Mouse (Mus musculus): ENCODE measurements around the gene Hoxc6. TPM values are rescaled to one million over a fixed set of nuclear protein-coding genes. Genes with fewer than 3 reads are reported as not detected.

Hoxc6 gene
- total RNA-seq, 1 experiment = 0.58 TPM

DNA sequence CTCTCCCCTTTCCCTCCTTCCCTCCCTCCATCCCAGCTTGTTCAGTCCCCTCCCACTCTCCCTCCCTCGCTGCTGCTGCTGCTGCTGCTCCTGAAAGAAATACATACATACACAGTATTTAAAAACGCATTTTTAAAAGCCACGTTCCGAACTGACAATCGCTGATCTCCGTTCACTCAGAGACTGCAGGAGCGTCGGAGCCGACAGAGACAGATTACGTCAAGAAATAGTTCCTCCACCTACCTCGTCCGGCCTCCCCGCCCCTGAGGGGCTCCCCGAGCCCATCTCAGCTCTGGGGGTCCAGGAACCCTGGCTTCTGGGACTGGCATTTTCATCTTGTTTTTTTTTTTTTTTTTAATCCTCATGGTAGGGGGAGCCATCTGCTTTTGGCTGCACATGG is 17.1 kb upstream of the Hoxc6 start:
- Histone ChIP-seq H3K9ac (ENCODE audit: insufficient read depth, low read depth, low read length, poor library complexity, severe bottlenecking) (no peak overlapping the region), H3K4me3 (ENCODE audit: insufficient read depth in 1 of 2, low read depth in 1 of 2, low read length in 2 of 2, poor library complexity in 1 of 2, severe bottlenecking in 1 of 2) (peak overlapping the region; percentile 8 to 60; a peak in 3 of 4 replicates)

DNA sequence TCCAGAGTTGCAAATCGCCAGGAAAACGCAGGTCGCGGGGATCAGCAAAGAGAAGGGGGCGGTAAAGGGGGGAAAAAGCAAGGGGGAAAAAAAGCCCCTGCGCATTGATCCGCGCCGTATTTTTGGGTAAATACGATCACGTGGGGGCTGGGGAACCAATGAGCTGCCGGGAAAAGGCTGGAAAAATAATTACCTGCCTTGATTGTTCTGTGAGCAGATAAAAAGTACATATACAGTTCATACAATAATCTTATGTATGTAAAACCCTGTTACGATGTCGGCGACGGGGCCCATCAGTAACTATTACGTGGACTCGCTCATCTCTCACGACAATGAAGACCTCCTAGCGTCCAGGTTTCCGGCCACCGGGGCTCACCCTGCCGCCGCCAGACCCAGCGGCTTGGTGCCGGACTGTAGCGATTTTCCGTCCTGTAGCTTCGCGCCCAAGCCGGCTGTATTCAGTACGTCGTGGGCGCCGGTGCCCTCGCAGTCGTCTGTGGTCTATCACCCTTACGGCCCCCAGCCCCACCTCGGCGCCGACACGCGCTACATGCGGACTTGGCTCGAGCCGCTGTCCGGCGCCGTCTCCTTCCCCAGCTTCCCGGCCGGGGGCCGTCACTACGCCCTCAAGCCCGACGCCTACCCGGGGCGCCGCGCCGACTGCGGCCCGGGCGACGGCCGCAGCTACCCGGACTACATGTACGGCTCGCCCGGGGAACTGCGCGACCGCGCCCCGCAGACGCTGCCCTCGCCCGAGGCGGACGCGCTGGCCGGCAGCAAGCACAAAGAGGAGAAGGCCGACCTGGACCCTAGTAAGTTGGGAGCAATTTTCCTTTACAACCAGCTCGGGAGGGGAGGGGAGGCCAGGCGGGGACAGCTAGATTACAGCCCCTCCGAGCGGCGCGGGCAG is 16.4 kb upstream of the Hoxc6 start:
- in situ Hi-C loops (cut with MboI; ENCODE audit: low sequenced_read_pairs in 2 of 2, unreplicated experiment in 2 of 2) = loop anchor here in 1 of 2 experiments (10.0 to 25.0 kb wide), 3 partner anchors 57 to 331 kb away; partner anchors contain the start of genes Gpr84 and Hoxc13
- no peak overlapping the region for H3K27ac ChIP-seq (ENCODE audit: insufficient read depth, low read depth, low read length, poor library complexity, severe bottlenecking)
- peak; percentile 73 for DNase-seq (ENCODE audit: low read depth, low spot score)

More for the DNA sequence above, 17.1 kb upstream of the Hoxc6 start:
- Histone ChIP-seq H3K4me1 (ENCODE audit: control insufficient read depth in 2 of 2, insufficient read depth in 2 of 2, low read length in 2 of 2, poor library complexity in 1 of 2) (peaks cover 0 to 4% of the 10 kb centered on the region in 2 experiments; a peak in 1 of 4 replicates), H3K9me3 (ENCODE audit: control insufficient read depth, insufficient read depth, low read depth, low read length) (no peaks in the 10 kb centered on the region), H3K36me3 (ENCODE audit: control insufficient read depth, insufficient read depth, low read length, poor library complexity, severe bottlenecking) (no peaks in the 10 kb centered on the region), H3K27ac (ENCODE audit: insufficient read depth, low read depth, low read length, poor library complexity, severe bottlenecking) (no peak overlapping the region)
- in situ Hi-C loops (cut with MboI; ENCODE audit: low sequenced_read_pairs in 2 of 2, unreplicated experiment in 2 of 2) = loop anchor here in 1 of 2 experiments (10.0 to 25.0 kb wide), 3 partner anchors 56 to 331 kb away; partner anchors contain the start of genes Gpr84 and Hoxc13
- TF ChIP-seq CHD2 (IDR thresholded peaks at IDR 0.05; ENCODE audit: low read depth, low read length) (no peak), ZNF384 (IDR thresholded peaks at IDR 0.05; ENCODE audit: low read depth, low read length) (no peak), HCFC1 (IDR thresholded peaks at IDR 0.05; ENCODE audit: borderline replicate concordance, insufficient read depth, low read length) (no peak), MAFK (IDR thresholded peaks at IDR 0.05; ENCODE audit: insufficient read depth, low read depth, low read length) (no peak), ZC3H11A (IDR thresholded peaks at IDR 0.05; ENCODE audit: borderline replicate concordance, low read depth, low read length) (no peak)
- DNase-seq (ENCODE audit: low read depth, low spot score) = no peak

DNA sequence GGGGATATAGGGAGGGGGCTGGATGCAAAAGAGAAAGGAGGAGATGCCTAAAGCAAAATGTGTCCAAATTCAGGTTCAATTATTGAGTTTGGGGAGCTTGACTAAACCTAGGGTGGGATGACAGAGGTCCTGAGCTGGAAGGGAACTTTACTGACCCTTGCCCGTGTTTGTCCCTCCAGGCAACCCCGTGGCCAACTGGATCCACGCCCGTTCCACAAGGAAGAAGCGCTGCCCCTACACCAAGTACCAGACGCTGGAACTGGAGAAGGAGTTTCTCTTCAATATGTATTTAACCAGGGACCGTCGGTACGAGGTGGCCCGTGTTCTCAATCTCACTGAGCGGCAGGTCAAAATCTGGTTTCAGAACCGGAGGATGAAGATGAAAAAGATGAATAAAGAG is 14.3 kb upstream of the Hoxc6 start:
- Histone ChIP-seq H3K9me3 (ENCODE audit: control insufficient read depth, insufficient read depth, low read depth, low read length) (no peaks in the 10 kb centered on the region), H3K4me3 (ENCODE audit: insufficient read depth in 1 of 2, low read depth in 1 of 2, low read length in 2 of 2, poor library complexity in 1 of 2, severe bottlenecking in 1 of 2) (no peak overlapping the region), H3K9ac (ENCODE audit: insufficient read depth, low read depth, low read length, poor library complexity, severe bottlenecking) (no peak overlapping the region), H3K27ac (ENCODE audit: insufficient read depth, low read depth, low read length, poor library complexity, severe bottlenecking) (no peak overlapping the region), H3K36me3 (ENCODE audit: control insufficient read depth, insufficient read depth, low read length, poor library complexity, severe bottlenecking) (no peaks in the 10 kb centered on the region), H3K4me1 (ENCODE audit: control insufficient read depth in 2 of 2, insufficient read depth in 2 of 2, low read length in 2 of 2, poor library complexity in 1 of 2) (no peaks in the 10 kb centered on the region)
- in situ Hi-C loops (cut with MboI; ENCODE audit: low sequenced_read_pairs in 2 of 2, unreplicated experiment in 2 of 2) = loop anchor here in 1 of 2 experiments (10.0 to 25.0 kb wide), 3 partner anchors 59 to 329 kb away; partner anchors contain the start of genes Gpr84 and Hoxc13
- no peak for TF ChIP-seq MAFK (IDR thresholded peaks at IDR 0.05; ENCODE audit: insufficient read depth, low read depth, low read length)
- DNase-seq (ENCODE audit: low read depth, low spot score) = no peak

More for the DNA sequence above, 16.4 kb upstream of the Hoxc6 start:
- Histone ChIP-seq H3K9me3 (ENCODE audit: control insufficient read depth, insufficient read depth, low read depth, low read length) (no peaks in the 10 kb centered on the region), H3K9ac (ENCODE audit: insufficient read depth, low read depth, low read length, poor library complexity, severe bottlenecking) (peak overlapping the region; percentile 3; the same call in 1 of the 2 replicates), H3K36me3 (ENCODE audit: control insufficient read depth, insufficient read depth, low read length, poor library complexity, severe bottlenecking) (no peaks in the 10 kb centered on the region), H3K4me3 (ENCODE audit: insufficient read depth in 1 of 2, low read depth in 1 of 2, low read length in 2 of 2, poor library complexity in 1 of 2, severe bottlenecking in 1 of 2) (peak overlapping the region; percentile 47 to 60), H3K4me1 (ENCODE audit: control insufficient read depth in 2 of 2, insufficient read depth in 2 of 2, low read length in 2 of 2, poor library complexity in 1 of 2) (peaks cover 0 to 2% of the 10 kb centered on the region in 2 experiments; a peak in 1 of 4 replicates)
- TF ChIP-seq CHD2 (IDR thresholded peaks at IDR 0.05; ENCODE audit: low read depth, low read length) = 0 out of 2 replicates have a peak, but pooled peaks have one; percentile 38
- TF ChIP-seq MAFK (IDR thresholded peaks at IDR 0.05; ENCODE audit: insufficient read depth, low read depth, low read length) = no peak

DNA sequence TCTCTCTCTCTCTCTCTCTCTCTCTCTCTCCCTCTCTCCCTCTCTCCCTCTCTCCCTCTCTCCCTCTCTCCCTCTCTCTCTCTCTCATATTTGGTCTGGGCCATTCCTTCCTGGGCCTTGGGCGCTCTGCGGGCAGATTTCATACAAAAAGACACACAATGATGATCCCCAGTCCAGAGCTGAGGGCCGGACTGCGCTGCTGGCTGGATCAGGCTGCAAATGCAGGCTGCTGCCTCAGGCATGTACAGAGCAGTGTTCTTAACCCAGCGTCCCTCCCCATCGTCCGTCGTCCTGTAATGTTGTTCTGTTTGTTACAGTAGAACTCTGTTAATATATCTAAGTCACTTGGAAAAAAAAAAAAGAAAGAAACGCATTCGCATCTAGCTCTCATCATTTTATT is 13.5 kb upstream of the Hoxc6 start:
- no peak overlapping the region for H3K4me3 ChIP-seq (ENCODE audit: insufficient read depth in 1 of 2, low read depth in 1 of 2, low read length in 2 of 2, poor library complexity in 1 of 2, severe bottlenecking in 1 of 2)
- in situ Hi-C loops (cut with MboI; ENCODE audit: low sequenced_read_pairs in 2 of 2, unreplicated experiment in 2 of 2) = loop anchor here in 1 of 2 experiments (10.0 to 25.0 kb wide), 3 partner anchors 60 to 328 kb away; partner anchors contain the start of genes Gpr84 and Hoxc13
- no peak for TF ChIP-seq MAFK (IDR thresholded peaks at IDR 0.05; ENCODE audit: insufficient read depth, low read depth, low read length)
- no peak for TF ChIP-seq ZC3H11A (IDR thresholded peaks at IDR 0.05; ENCODE audit: borderline replicate concordance, low read depth, low read length)
- no peak for TF ChIP-seq ZNF384 (IDR thresholded peaks at IDR 0.05; ENCODE audit: low read depth, low read length)
- no peak for TF ChIP-seq HCFC1 (IDR thresholded peaks at IDR 0.05; ENCODE audit: borderline replicate concordance, insufficient read depth, low read length)
- TF ChIP-seq CHD2 (IDR thresholded peaks at IDR 0.05; ENCODE audit: low read depth, low read length) = no peak
- H3K9ac ChIP-seq (ENCODE audit: insufficient read depth, low read depth, low read length, poor library complexity, severe bottlenecking) = no peak overlapping the region
- H3K27ac ChIP-seq (ENCODE audit: insufficient read depth, low read depth, low read length, poor library complexity, severe bottlenecking) = no peak overlapping the region
- no peaks in the 10 kb centered on the region for H3K4me1 ChIP-seq (ENCODE audit: control insufficient read depth in 2 of 2, insufficient read depth in 2 of 2, low read length in 2 of 2, poor library complexity in 1 of 2)
- no peaks in the 10 kb centered on the region for H3K36me3 ChIP-seq (ENCODE audit: control insufficient read depth, insufficient read depth, low read length, poor library complexity, severe bottlenecking)
- H3K9me3 ChIP-seq (ENCODE audit: control insufficient read depth, insufficient read depth, low read depth, low read length) = no peaks in the 10 kb centered on the region
- DNase-seq (ENCODE audit: low read depth, low spot score) = no peak

Data from ES-E14 (cell line).